Mouse (Mus musculus) CD4-positive naive resting alpha-beta T cell, adult 57 days (primary cell): ENCODE results near the gene Specc1. TPM values are rescaled to one million over a fixed set of nuclear protein-coding genes. Genes with fewer than 3 reads are reported as not detected.

ENCODE experiments used
- total RNA-seq: library from RNA; stranded (reverse); gene quantifications from one replicate; pipeline ENCODE4 v1.2.4, GENCODE M21; 2023

Specc1 gene
- total RNA-seq: 3.1 TPM

GRCm38 (mm10) chr11:61956572-61957295 lies at the start of gene Specc1:
Specc1 (plus strand) TSS chr11:61956763.

GRCm38 (mm10) chr11:61930098-61930517 lies 26.5 kb upstream of the Specc1 start, which contains the start of gene Akap10:
Akap10 (minus strand) TSS chr11:61930252.

GRCm38 (mm10) chr11:62248401-62249244 lies 292.1 kb downstream of the Specc1 start, which contains the start of gene Adora2b:
Adora2b (plus strand) TSS chr11:62248984.

Other genes with a start within 250 kb of the Specc1 start
- not detected for gene Slc5a10, start 235.9 kb upstream of the Specc1 start, total RNA-seq
- gene Prpsap2, start 194.7 kb upstream of the Specc1 start, total RNA-seq: 45.7 TPM
- gene Ulk2, start 101.7 kb upstream of the Specc1 start, total RNA-seq: 27.4 TPM
- 51.6 TPM for gene Akap10, start 26.5 kb upstream of the Specc1 start, total RNA-seq